Mouse (Mus musculus): Measurements from ENCODE around the gene Snupn. TPM values are rescaled to one million over a fixed set of nuclear protein-coding genes. Genes with fewer than 3 reads are reported as not detected.

Snupn gene
- polyA plus RNA-seq, 1 experiment from 2014 or later, result 30.0 TPM

GRCm38 (mm10) chr9:57031756-57032155 is 81.1 kb downstream of the Snupn start:
- no peak overlapping the region for H3K27ac ChIP-seq
- no peak overlapping the region for H3K4me3 ChIP-seq
- H3K27me3 ChIP-seq, result no peaks in the 10 kb centered on the region
- H3K36me3 ChIP-seq (ENCODE audit: poor library complexity, severe bottlenecking), result peaks cover 61% of the 10 kb centered on the region
- no peak for ATAC-seq
- 94% methylated on average over 1 of the region's 1 CpGs for WGBS
- H3K9ac ChIP-seq, result no peak overlapping the region
- H3K4me2 ChIP-seq, result no peak overlapping the region
- no peaks in the 10 kb centered on the region for H3K9me3 ChIP-seq (replicated peaks)
- no peaks in the 10 kb centered on the region for H3K4me1 ChIP-seq

Other genes starting within 250 kb of the Snupn start
- gene Lingo1, start 154.4 kb upstream of the Snupn start, polyA plus RNA-seq (2015; fragmentation: Nextera tagmentation; extraction: Ambion mirVana), result 10.9 and 13.7 TPM in 2 replicates
- gene Odf3l1, start 86.2 kb upstream of the Snupn start, polyA plus RNA-seq (2015; fragmentation: Nextera tagmentation; extraction: Ambion mirVana), result 0.44 TPM in 1 of 2 replicates, not detected in the other
- gene Cspg4, start 85.8 kb upstream of the Snupn start, polyA plus RNA-seq (2015; fragmentation: Nextera tagmentation; extraction: Ambion mirVana), result 3.0 and 3.1 TPM in 2 replicates
- 2.6 TPM in 2 replicates for gene Snx33, start 22.5 kb upstream of the Snupn start, polyA plus RNA-seq (2015; fragmentation: Nextera tagmentation; extraction: Ambion mirVana)
- 86.6 and 89.0 TPM in 2 replicates for gene Imp3, start 13.4 kb upstream of the Snupn start, polyA plus RNA-seq (2015; fragmentation: Nextera tagmentation; extraction: Ambion mirVana)
- gene Ptpn9, start 44.0 kb downstream of the Snupn start, polyA plus RNA-seq (2015; fragmentation: Nextera tagmentation; extraction: Ambion mirVana), result 20.0 and 20.7 TPM in 2 replicates
- gene Sin3a, start 121.2 kb downstream of the Snupn start, polyA plus RNA-seq (2015; fragmentation: Nextera tagmentation; extraction: Ambion mirVana), result 33.8 and 43.9 TPM in 2 replicates
- 51.6 and 54.3 TPM in 2 replicates for gene Man2c1, start 179.8 kb downstream of the Snupn start, polyA plus RNA-seq (2015; fragmentation: Nextera tagmentation; extraction: Ambion mirVana)
- gene Neil1, start 197.4 kb downstream of the Snupn start, polyA plus RNA-seq (2015; fragmentation: Nextera tagmentation; extraction: Ambion mirVana), result 6.5 and 8.2 TPM in 2 replicates
- 155 and 164 TPM in 2 replicates for gene Commd4, start 207.5 kb downstream of the Snupn start, polyA plus RNA-seq (2015; fragmentation: Nextera tagmentation; extraction: Ambion mirVana)